Mouse (Mus musculus) cortical plate, adult 2 months (tissue): ENCODE data around the gene Hoxb4.
A peak's percentile ranks its signal among the peaks of the same experiment; 100 is the strongest.

Source experiments
- CTCF ChIP-seq: fragments of 200-500 bp; IDR thresholded peaks from 2 replicates; pipeline ENCODE4 v1.5.1; 2011; ENCODE audit warnings: mild to moderate bottlenecking, control low read depth, low read length; ENCODE audit not compliant: insufficient read depth; ENCODE audit errors: extremely low read depth
- POLR2A ChIP-seq: fragments of 200-500 bp; IDR thresholded peaks from 2 replicates; pipeline ENCODE4 v1.6.1; 2011; ENCODE audit warnings: mild to moderate bottlenecking, low read length, control low read depth; ENCODE audit not compliant: insufficient read depth; ENCODE audit errors: extremely low read depth

- TF ChIP-seq CTCF: peak; percentile 85
- TF ChIP-seq POLR2A: no peak
Measured at GRCm38 (mm10) chr11:96278773-96279172, 39.3 kb upstream of the Hoxb4 start.
